Mouse (Mus musculus) adrenal gland, postnatal 10 days (tissue): Measurements from ENCODE around the gene Olfr9. TPM values are rescaled to one million over a fixed set of nuclear protein-coding genes. Genes with fewer than 3 reads are reported as not detected.
"Not testable (repeated sequence)": the region's sequence is repeated elsewhere in the genome, so short reads cannot be mapped to it uniquely, and the experiment has no call there.

Source experiments
- DNase-seq: peaks from one replicate; pipeline ENCODE4 v3.0.0; 2021; ENCODE audit warnings: mixed read lengths
- total RNA-seq, 2 experiments: library from RNA; stranded (reverse); gene quantifications; 2 replicates each; pipeline ENCODE4 v1.2.3; 2021

The Olfr9 gene
- total RNA-seq, 2 experiments from 2014 or later = not detected

DNA sequence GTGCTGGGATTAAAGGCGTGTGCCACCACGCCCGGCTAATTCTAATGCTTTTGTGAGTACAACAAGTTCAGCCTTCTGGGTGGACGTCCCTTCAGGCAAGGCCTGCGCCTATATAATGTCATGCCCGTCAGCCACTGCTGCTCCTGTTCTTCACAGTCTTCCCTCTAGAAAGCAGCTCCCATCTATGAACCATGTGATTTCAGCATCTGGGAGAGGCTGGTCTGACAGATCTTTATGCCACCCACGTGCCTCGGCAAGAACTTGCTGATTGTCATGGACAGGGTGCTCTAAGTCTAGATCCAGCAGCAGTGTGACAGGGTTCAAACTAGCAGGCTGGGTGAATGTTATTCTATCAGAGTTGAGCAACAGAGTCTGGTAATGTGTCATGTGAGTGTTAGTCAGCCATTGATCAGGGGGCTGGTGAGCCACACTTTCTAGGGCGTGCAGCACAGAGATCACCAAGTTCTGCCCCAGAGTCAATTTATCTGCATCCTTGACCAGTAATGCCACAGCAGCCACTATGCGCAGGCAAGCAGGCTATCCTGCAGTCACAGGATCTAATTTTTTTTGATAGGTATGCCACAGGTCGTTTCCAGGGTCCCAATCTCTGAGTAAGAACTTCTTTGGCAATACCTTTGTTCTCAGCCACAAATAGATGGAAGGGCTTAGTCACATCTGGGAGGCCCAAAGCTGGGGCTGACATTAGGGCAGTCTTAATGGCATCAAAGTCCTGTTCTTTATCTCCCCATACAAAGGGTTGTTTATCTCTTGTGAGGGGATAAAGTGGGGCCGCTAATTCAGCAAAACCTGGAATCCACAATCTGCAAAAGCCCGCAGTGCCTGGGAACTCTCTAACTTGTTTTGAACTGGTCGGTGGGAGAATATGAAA is 15.0 kb downstream of the Olfr9 start:
- DNase-seq = no peak

GRCm38 (mm10) chr10:129010288-129010841 is 21.1 kb downstream of the Olfr9 start, which contains the start of gene Olfr763:
Gene Olfr763, plus strand, starts transcription at chr10:129010791.
- DNase-seq = no peak

DNA sequence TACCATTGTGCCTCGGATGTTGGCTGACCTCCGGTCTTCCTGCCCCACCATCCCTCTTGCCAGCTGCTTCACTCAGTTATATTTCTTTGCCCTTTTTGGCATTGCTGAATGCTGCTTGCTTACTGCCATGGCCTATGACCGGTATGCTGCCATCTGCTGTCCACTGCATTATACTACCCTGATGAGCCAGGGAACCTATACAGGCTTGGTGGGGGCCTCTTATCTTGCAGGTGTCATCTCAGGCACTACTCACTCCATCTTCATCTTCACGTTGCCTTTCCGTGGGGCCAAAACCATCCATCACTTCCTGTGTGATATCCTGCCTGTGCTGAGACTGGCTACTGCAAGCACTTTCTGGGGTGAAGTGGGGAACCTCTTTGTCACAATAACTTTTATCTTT is 22.3 kb downstream of the Olfr9 start:
- not testable (repeated sequence) for DNase-seq

- DNase-seq = no peak
These were observed 25.2 kb downstream of the Olfr9 start for GRCm38 (mm10) chr10:129014477-129014876.

GRCm38 (mm10) chr10:129023319-129023718 is 34.1 kb downstream of the Olfr9 start:
- no peak for DNase-seq

DNA sequence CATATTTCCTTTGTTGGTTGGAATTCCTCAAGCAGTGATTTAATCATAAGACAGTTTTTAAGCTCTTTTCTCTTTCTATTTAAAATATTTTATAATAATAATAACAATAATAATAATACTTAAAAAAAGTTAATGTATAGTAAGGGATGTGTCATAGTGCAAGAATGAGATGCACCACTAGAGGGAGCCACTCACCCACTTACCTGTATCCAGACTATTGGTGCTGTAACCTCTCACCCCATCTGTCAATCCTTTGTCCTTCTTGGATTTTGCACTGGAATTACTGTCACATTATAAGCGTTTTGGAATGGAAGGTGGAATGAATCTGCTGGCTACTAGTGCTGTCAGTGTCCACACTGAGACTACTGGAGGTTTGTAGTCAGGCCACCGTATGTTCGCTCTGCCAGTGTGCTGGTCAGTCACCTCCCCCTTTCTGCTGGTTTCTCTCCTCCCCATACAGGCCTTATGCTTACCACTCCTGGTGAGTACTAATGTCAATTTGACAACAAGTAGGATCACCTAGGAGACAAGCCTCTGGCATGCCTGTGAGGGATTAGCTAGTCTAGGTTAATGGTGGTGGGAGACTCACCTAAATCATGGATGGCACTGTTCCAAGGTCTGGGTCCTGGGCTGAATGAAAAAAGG is 36.9 kb downstream of the Olfr9 start:
- DNase-seq = peak; percentile 62

DNA sequence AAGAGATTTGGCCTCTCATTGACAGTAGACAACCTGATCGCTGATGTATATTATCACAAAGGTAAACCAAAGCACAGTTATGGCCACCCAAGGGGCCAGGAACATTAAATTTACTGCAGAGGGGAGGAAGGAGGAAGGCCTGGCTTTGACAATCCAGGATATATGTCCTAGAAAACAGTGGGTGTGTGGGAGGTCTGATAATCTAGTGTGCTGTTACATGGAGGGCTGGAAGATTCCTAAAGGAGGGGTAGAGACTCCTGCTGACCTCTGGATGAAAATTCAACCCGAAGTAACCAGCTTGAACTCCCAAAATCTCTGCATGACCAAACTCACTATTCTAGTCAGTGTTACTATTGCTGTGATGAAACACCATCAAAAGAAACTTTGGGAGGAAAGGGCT is 39.1 kb downstream of the Olfr9 start:
- no peak for DNase-seq

DNA sequence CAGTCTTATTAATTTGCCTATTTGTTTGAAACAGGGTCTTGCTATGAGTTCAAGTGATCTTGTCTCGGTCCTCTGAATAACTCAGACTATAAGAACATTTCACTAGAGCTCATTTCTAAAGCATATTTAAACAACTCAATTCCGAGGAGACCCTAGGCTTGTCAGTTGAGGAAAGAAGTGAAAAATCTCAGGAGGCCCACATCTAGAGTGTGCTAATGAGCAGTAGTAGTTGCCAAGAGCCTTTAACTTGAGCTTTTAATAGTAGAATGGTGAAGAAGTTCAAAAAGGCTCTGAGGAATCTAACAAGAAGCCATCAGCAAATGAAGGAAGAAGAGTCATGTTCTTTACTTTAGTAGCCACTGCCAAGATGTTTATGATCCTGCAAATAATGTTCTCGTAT is 50.6 kb downstream of the Olfr9 start, which contains the start of gene Olfr764-ps1:
Olfr764-ps1 (minus strand) TSS at position 101 of the 400 bp plus-strand sequence.
- DNase-seq = no peak

Other genes starting within 250 kb of the Olfr9 start
- 10 to 100 TPM; 16.2 to 17.2 TPM for gene Dgka, start 244.6 kb upstream of the Olfr9 start, total RNA-seq
- 10 to 100 TPM; 24.3 to 26.3 TPM for gene Pym1, start 241.5 kb upstream of the Olfr9 start, total RNA-seq
- gene Mmp19, start 198.5 kb upstream of the Olfr9 start, total RNA-seq = 10 to 100 TPM; 22.1 to 23.9 TPM
- 10 to 100 TPM; 57.7 to 64.9 TPM for gene Dnajc14, start 185.4 kb upstream of the Olfr9 start, total RNA-seq
- 10 to 100 TPM; 11.0 to 14.1 TPM for gene Tmem198b, start 185.1 kb upstream of the Olfr9 start, total RNA-seq
- 10 to 100 TPM; 52.0 to 55.0 TPM for gene Sarnp, start 172.1 kb upstream of the Olfr9 start, total RNA-seq
- gene Ormdl2, start 167.8 kb upstream of the Olfr9 start, total RNA-seq = 10 to 100 TPM; 28.3 to 30.2 TPM
- 1 to 10 TPM; 3.0 to 4.5 TPM for gene Gdf11, start 97.7 kb upstream of the Olfr9 start, total RNA-seq
- 100 to 1,000 TPM; 243 to 263 TPM for gene Cd63, start 88.4 kb upstream of the Olfr9 start, total RNA-seq
- 10 to 100 TPM; 16.4 to 22.8 TPM for gene Rdh5, start 66.5 kb upstream of the Olfr9 start, total RNA-seq
- gene Bloc1s1, start 65.4 kb upstream of the Olfr9 start, total RNA-seq = 100 to 1,000 TPM; 216 to 240 TPM
- gene Itga7, start 55.6 kb upstream of the Olfr9 start, total RNA-seq = 10 to 100 TPM; 24.4 to 36.7 TPM
- 10 to 100 TPM; 17.2 to 32.9 TPM for gene Mettl7b, start 28.4 kb upstream of the Olfr9 start, total RNA-seq
- gene Olfr763, start 21.4 kb downstream of the Olfr9 start, total RNA-seq = not detected
- gene Olfr764-ps1, start 50.5 kb downstream of the Olfr9 start, total RNA-seq = not detected
- gene Olfr765, start 60.6 kb downstream of the Olfr9 start, total RNA-seq = not detected
- gene Olfr766-ps1, start 79.5 kb downstream of the Olfr9 start, total RNA-seq = not detected
- not detected for gene Olfr767, start 93.5 kb downstream of the Olfr9 start, total RNA-seq
- not detected for gene Olfr768, start 109.9 kb downstream of the Olfr9 start, total RNA-seq
- not detected for gene Olfr769, start 128.4 kb downstream of the Olfr9 start, total RNA-seq
- gene Olfr770, start 149.6 kb downstream of the Olfr9 start, total RNA-seq = not detected
- gene Olfr771, start 175.3 kb downstream of the Olfr9 start, total RNA-seq = not detected
- gene Olfr772, start 188.5 kb downstream of the Olfr9 start, total RNA-seq = not detected
- gene Olfr773, start 198.0 kb downstream of the Olfr9 start, total RNA-seq = not detected
- gene Olfr774, start 246.8 kb downstream of the Olfr9 start, total RNA-seq = not detected